Mouse (Mus musculus) neutrophil, adult 59 days (primary cell): ENCODE measurements around the gene Syt9. TPM values are rescaled to one million over a fixed set of nuclear protein-coding genes. Genes with fewer than 3 reads are reported as not detected.

Experiments
- total RNA-seq, 2 experiments: library from RNA; stranded (reverse); gene quantifications; 1 replicate in 1 of 2; 2 replicates in 1 of 2; pipeline ENCODE4 v1.2.4; 2023

Gene Syt9
- not detected for total RNA-seq

DNA sequence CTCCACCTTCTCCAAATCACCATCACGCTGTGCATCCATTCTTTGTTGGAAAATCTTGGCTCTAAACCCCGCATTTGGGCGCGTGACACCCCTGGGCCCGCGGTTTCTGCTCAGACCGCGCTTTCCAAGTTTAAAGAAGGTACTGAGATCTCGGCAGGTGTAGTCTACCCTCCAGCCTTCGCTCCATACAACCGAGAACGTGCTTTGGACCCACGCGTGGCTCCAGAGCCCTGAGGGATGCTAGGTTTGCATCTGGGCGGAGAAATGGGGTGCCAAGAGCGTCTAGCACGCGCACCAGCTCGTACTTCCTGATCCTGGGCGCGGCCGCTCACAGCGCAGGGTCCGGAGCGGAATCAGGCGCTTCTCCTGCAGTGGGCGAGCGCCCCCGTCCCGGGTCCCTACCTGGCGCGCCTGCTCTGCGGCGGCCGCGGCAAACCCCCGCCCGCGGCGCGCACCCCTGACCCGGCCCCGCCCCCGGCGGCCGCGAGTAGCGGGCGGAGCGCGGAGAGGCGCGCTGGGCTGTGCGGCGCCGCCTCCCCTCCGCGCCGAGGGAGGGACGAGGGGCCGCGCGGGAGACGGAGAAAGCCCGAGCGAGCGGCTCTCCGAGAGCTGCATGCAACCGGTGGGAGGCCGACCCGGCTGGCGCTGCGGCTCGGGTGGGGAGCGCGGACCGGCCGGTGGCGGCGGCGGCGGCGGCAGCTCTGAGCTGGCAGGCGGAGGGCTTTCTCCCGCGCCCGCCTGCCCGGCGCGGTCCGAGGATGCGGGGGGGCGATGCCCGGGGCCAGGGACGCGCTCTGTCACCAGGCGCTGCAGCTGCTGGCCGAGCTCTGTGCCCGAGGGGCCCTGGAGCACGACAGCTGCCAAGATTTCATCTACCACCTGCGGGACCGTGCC, at the start of gene Syt9:
Gene Syt9 (plus strand): TSS at position 497 of the 894 bp plus-strand sequence.

DNA sequence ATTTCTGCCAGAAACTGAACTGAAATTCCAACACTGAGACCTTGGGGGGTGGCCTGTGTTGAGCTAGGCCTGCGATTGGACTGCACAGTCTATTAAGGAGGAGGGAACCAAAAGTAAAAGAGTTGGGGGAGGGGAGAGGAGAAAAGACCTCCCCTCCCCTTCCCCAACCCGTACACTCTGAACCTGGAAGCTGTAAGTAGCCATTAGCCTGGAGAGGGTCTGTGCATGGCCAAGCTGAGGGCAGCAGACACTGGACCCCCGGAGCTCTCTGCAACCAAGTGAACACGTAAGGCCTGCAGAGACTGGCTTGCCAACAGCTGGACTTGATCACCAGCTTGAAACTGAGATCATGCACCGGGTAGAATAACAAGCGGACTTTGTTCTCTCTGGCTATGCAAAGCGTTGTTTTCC, 196.7 kb downstream of the Syt9 start, which contains the start of gene Olfml1:
Gene Olfml1 (plus strand): TSS at position 186 of the 411 bp plus-strand sequence.

DNA sequence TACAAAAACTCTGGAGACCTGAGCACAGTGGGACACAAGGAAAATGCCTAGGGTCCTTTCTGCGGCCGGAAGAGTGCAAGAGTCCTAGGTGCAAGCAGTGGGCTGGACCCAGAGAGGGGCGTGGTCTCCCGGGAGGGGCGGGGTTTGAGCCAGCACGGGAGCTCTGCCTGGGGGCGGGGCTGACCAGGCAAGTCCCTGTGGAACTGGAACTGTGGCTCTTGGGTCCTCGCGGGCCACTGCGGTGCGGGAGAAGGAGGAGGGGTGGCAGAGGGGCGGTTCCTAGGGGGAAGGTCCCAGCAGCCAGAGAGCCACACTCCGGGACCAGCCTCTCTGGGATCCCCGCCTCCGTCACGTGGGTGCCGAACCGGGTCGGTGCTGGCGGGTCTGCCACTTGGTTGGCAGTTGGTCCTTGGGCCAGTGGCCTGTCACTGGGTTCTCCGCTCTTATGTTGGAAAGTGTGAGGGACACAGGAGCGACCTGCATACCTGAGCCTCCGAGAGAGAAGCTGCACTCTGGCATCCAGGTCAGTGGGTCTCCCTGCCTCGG, 224.4 kb downstream of the Syt9 start, which contains the start of gene Ppfibp2:
Gene Ppfibp2 (plus strand): TSS at position 351 of the 546 bp plus-strand sequence.

Other genes with a start within 250 kb of the Syt9 start
- not detected for gene Olfr715, start 239.6 kb upstream of the Syt9 start, total RNA-seq
- not detected for gene Olfr716, start 232.4 kb upstream of the Syt9 start, total RNA-seq
- gene Nlrp14, start 203.7 kb upstream of the Syt9 start, total RNA-seq = not detected
- gene Rbmxl2, start 161.3 kb upstream of the Syt9 start, total RNA-seq = not detected
- not detected for gene Olfml1, start 196.7 kb downstream of the Syt9 start, total RNA-seq
- 10 to 100 TPM; 12.7 to 13.7 TPM for gene Ppfibp2, start 224.5 kb downstream of the Syt9 start, total RNA-seq